24 mouse cellular contexts compared by ENCODE assay signal in the genomic region with DNA sequence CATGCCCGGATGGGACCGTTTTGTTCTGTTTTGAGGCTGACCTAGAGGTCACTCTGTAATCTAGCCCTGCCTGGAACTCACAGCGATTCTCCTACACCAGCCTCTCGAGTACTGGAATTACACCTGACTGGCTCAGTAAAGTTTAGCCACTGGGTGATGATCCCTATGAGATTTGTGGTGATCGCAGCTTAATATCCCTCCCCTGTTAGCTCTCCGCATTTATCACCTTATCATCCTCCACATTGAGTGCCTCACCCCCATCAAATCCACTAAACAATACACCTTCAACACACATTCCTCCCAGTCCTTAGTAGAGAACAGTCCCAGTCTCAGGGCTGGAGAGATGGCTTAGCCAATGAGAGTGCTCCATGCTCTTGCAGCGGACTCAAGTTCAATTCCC. TPM values are rescaled to one million over a fixed set of nuclear protein-coding genes. Genes with fewer than 3 reads are reported as not detected.
"Had no signal": no experiment of that assay in that cellular context is flagged by ENCODE, and none has a peak within 500 bp of the region (broad histone marks: within the 10 kb centered on the region; RNA-seq: fewer than 3 reads in every experiment).

No protein-coding gene starts in this region.

- H3K4me1 ChIP-seq: neural tube, embryonic 15.5 days; stomach, embryonic 15.5 days had no signal

- H3K4me3 ChIP-seq: neural tube, embryonic 15.5 days; stomach, embryonic 15.5 days had no signal

- H3K9ac ChIP-seq: neural tube, embryonic 15.5 days; stomach, embryonic 15.5 days had no signal

- DNase-seq: retina, postnatal 1 day; right cerebral cortex, adult 18-20 months; right cerebral cortex, postnatal 14 days; right cerebral cortex, postnatal 25 days; right cerebral cortex, postnatal 4 days; spleen, adult 18-20 months; thymus, adult 18-20 months; thymus, adult 2 months; thymus, postnatal 14 days; thymus, postnatal 25 days; thymus, postnatal 36 days; thymus, postnatal 4 days had no signal

- H3K9me3 ChIP-seq: neural tube, embryonic 15.5 days; stomach, embryonic 15.5 days had no signal

- H3K27me3 ChIP-seq: neural tube, embryonic 15.5 days; stomach, embryonic 15.5 days had no signal

- H3K36me3 ChIP-seq: neural tube, embryonic 15.5 days; stomach, embryonic 15.5 days had no signal

- H3K4me2 ChIP-seq: neural tube, embryonic 15.5 days; stomach, embryonic 15.5 days had no signal

- H3K27ac ChIP-seq: neural tube, embryonic 15.5 days; stomach, postnatal 0 days had no signal

RNA-seq across cellular contexts. Expression of a gene that starts 9.9 kb away (rescaled TPM):
- total RNA-seq: neutrophil, adult 5-6 weeks had no signal
- polyA plus RNA-seq: thymus, postnatal 0 days had no signal

RNA-seq across cellular contexts. Expression of a gene that starts 29.0 kb away (rescaled TPM):
- total RNA-seq: neutrophil, adult 5-6 weeks had no signal
- polyA plus RNA-seq: neural tube, embryonic 14.5 days; neural tube, embryonic 15.5 days; small intestine, adult 2 months; spleen, adult 2 months; stomach, embryonic 14.5 days; stomach, embryonic 15.5 days; stomach, embryonic 16.5 days; stomach, postnatal 0 days; testis, adult 2 months; thymus, adult 2 months; thymus, postnatal 0 days; urinary bladder, adult 2 months had no signal
